Mouse (Mus musculus) limb, embryonic 15.5 days (tissue): ENCODE results near the gene Kcnn3. TPM values are rescaled to one million over a fixed set of nuclear protein-coding genes. Genes with fewer than 3 reads are reported as not detected.

Experiments
- ATAC-seq: fragments of 200-750 bp; cut with Nextera tagmentation; 2 replicates; pipeline ENCODE4 v1.8.0; 2017; ENCODE audit warnings: low read depth, moderate TSS enrichment; ENCODE audit not compliant: insufficient number of reproducible peaks, low FRiP score, low TSS enrichment
- H3K27ac ChIP-seq: fragments of 300-500 bp; sonication (generic); 2 replicates; pipeline ENCODE4 v1.5.1; 2015; ENCODE audit warnings: moderate library complexity, mild to moderate bottlenecking, inconsistent platforms
- H3K27me3 ChIP-seq: fragments of 300-500 bp; sonication (generic); 2 replicates; pipeline ENCODE4 v1.6.1; 2015; ENCODE audit warnings: inconsistent platforms
- H3K36me3 ChIP-seq: fragments of 300-500 bp; sonication (generic); 2 replicates; pipeline ENCODE4 v1.6.1; 2015; ENCODE audit warnings: inconsistent platforms
- H3K4me1 ChIP-seq: fragments of 300-500 bp; sonication (generic); 2 replicates; pipeline ENCODE4 v1.6.1; 2015; ENCODE audit warnings: inconsistent platforms
- H3K4me2 ChIP-seq: fragments of 300-500 bp; sonication (generic); 2 replicates; pipeline ENCODE4 v1.6.1; 2015; ENCODE audit warnings: mild to moderate bottlenecking, inconsistent platforms
- H3K4me3 ChIP-seq: fragments of 300-500 bp; sonication (generic); 2 replicates; pipeline ENCODE4 v1.5.1; 2015; ENCODE audit warnings: mild to moderate bottlenecking, inconsistent platforms
- H3K9ac ChIP-seq: fragments of 300-500 bp; sonication (generic); 2 replicates; pipeline ENCODE4 v1.6.1; 2015; ENCODE audit warnings: inconsistent platforms
- H3K9me3 ChIP-seq: fragments of 300-500 bp; sonication (generic); 2 replicates; pipeline ENCODE4 v1.6.1; 2016; ENCODE audit warnings: inconsistent platforms
- WGBS: fragments of 180-500 bp; shearing (Covaris S2); methylation state at CpG from one replicate; pipeline ENCODE4 v1.1.7; 2015; 5-methylcytosine and 5-hydroxymethylcytosine counted together
- polyA plus RNA-seq: library from polyadenylated mRNA; unstranded; fragments of >200 nt; fragmentation: Nextera tagmentation; extraction: Ambion mirVana; gene quantifications from 2 replicates; pipeline ENCODE4 v1.2.1, GENCODE M21; 2015

The Kcnn3 gene
- polyA plus RNA-seq, 1 experiment from 2014 or later = 4.7 TPM

DNA sequence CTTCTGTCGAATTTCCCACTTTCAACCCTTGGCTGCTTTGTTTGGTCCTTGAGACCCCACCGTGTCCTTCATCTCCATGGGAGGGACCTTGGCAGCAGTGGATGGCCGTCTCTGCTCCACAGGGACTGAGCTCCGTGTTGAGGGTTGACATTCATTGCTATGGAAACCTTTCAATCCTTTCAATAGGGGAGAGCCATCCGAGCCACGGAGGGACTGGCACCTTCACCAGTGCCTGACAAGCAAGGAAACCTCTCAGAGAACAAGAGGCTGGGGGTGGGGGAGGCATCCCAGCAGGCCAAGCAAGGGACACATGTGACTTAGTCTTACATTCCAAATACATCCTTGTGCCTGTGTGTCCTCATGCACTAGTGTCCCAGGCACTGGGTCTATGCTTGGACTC, 102.9 kb downstream of the Kcnn3 start:
- H3K27ac ChIP-seq = no peak overlapping the region
- 38% methylated on average over 6 of the region's 6 CpGs for WGBS
- no peak overlapping the region for H3K4me3 ChIP-seq

DNA sequence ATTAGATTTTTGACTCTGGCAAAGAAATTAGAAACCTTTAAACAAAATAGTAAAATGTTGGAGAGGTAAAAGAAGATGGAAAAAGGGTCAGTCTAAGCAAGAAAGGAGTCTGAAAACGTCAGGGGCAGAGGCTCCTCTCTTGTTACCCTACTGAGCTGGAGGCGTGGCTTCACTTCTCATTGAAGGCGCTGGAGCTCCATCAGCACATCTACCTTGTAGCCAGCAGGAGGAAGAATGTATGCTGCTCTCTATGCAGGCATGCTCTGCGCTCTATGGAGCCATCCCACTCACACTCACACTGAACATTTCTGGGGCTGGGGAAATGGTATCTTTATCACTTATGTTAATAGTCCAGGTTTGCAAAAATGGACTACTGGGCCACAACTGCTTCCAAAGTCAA, 103.6 kb downstream of the Kcnn3 start:
- H3K9me3 ChIP-seq = no peaks in the 10 kb centered on the region
- no peak overlapping the region for H3K4me2 ChIP-seq
- WGBS = 40% methylated on average over 4 of the region's 4 CpGs
- peaks cover 4% of the 10 kb centered on the region; the same call in 1 of the 2 replicates for H3K4me1 ChIP-seq
- ATAC-seq = no peak
- no peaks in the 10 kb centered on the region for H3K36me3 ChIP-seq
- H3K4me3 ChIP-seq = no peak overlapping the region
- H3K27ac ChIP-seq = no peak overlapping the region
- no peak overlapping the region for H3K9ac ChIP-seq
- no peaks in the 10 kb centered on the region for H3K27me3 ChIP-seq

More for the DNA sequence above, 102.9 kb downstream of the Kcnn3 start:
- H3K36me3 ChIP-seq = no peaks in the 10 kb centered on the region
- no peaks in the 10 kb centered on the region for H3K27me3 ChIP-seq
- H3K4me1 ChIP-seq = peaks cover 4% of the 10 kb centered on the region; the same call in 1 of the 2 replicates
- no peak for ATAC-seq
- no peak overlapping the region for H3K4me2 ChIP-seq
- no peak overlapping the region for H3K9ac ChIP-seq
- H3K9me3 ChIP-seq = no peaks in the 10 kb centered on the region

- no peak overlapping the region for H3K27ac ChIP-seq
- H3K4me1 ChIP-seq = peaks cover 4% of the 10 kb centered on the region; the same call in 1 of the 2 replicates
- H3K36me3 ChIP-seq = no peaks in the 10 kb centered on the region
- H3K27me3 ChIP-seq = no peaks in the 10 kb centered on the region
- no peak overlapping the region for H3K4me3 ChIP-seq
- H3K9me3 ChIP-seq = no peaks in the 10 kb centered on the region
- H3K9ac ChIP-seq = no peak overlapping the region
- no peak overlapping the region for H3K4me2 ChIP-seq
- no peak for ATAC-seq
- 60% methylated on average over 6 of the region's 6 CpGs for WGBS
These were observed 104.0 kb downstream of the Kcnn3 start for GRCm38 (mm10) chr3:89624001-89624400.

GRCm38 (mm10) chr3:89624814-89625445, 105.0 kb downstream of the Kcnn3 start:
- no peaks in the 10 kb centered on the region for H3K36me3 ChIP-seq
- H3K4me1 ChIP-seq = peaks cover 4% of the 10 kb centered on the region; the same call in 1 of the 2 replicates
- H3K4me3 ChIP-seq = no peak overlapping the region
- ATAC-seq = no peak
- no peak overlapping the region for H3K9ac ChIP-seq
- no peak overlapping the region for H3K27ac ChIP-seq
- 64% methylated on average over 5 of the region's 5 CpGs for WGBS
- H3K9me3 ChIP-seq = no peaks in the 10 kb centered on the region
- H3K27me3 ChIP-seq = no peaks in the 10 kb centered on the region
- H3K4me2 ChIP-seq = no peak overlapping the region

GRCm38 (mm10) chr3:89626556-89626955, 106.6 kb downstream of the Kcnn3 start:
- Histone ChIP-seq H3K27me3 (no peaks in the 10 kb centered on the region), H3K9me3 (no peaks in the 10 kb centered on the region), H3K4me2 (no peak overlapping the region), H3K27ac (no peak overlapping the region), H3K4me3 (no peak overlapping the region), H3K9ac (no peak overlapping the region), H3K36me3 (no peaks in the 10 kb centered on the region), H3K4me1 (peaks cover 6% of the 10 kb centered on the region; the same call in 1 of the 2 replicates)
- no peak for ATAC-seq
- WGBS = 43% methylated on average over 4 of the region's 4 CpGs

DNA sequence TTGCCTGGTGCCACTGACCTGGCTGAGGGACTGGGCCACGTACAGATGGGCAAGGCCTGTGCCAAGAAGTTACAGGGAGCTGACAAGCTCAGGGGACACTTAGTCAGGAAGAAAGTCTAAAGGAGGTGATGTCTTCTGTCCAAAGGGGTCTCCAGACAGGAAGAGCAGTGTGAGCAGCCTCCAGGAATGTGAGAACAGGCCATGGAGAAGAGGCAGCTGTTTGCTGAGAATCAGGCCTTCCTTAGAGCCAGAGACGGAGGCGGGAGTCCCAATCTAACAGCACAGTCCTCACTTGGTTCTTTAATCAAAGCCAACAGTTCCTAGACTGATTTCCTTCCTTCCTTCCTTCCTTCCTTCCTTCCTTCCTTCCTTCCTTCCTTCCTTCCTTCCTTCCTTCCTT, 109.8 kb downstream of the Kcnn3 start:
- H3K4me2 ChIP-seq = no peak overlapping the region
- WGBS = 72% methylated on average over 3 of the region's 3 CpGs
- H3K27ac ChIP-seq = no peak overlapping the region
- H3K4me3 ChIP-seq = no peak overlapping the region
- H3K9me3 ChIP-seq = no peaks in the 10 kb centered on the region
- ATAC-seq = no peak
- peaks cover 7% of the 10 kb centered on the region; the same call in 1 of the 2 replicates for H3K4me1 ChIP-seq
- no peaks in the 10 kb centered on the region for H3K36me3 ChIP-seq
- H3K9ac ChIP-seq = no peak overlapping the region
- no peaks in the 10 kb centered on the region for H3K27me3 ChIP-seq

GRCm38 (mm10) chr3:89631750-89632149, 111.8 kb downstream of the Kcnn3 start:
- no peak for ATAC-seq
- H3K36me3 ChIP-seq = no peaks in the 10 kb centered on the region
- H3K9ac ChIP-seq = no peak overlapping the region
- H3K27ac ChIP-seq = 0 out of 2 replicates have a peak overlapping the region, but pooled peaks have one; percentile 22
- WGBS = 54% methylated on average over 5 of the region's 5 CpGs
- peaks cover 3% of the 10 kb centered on the region; the same call in 1 of the 2 replicates for H3K4me1 ChIP-seq
- H3K27me3 ChIP-seq = no peaks in the 10 kb centered on the region
- H3K4me3 ChIP-seq = no peak overlapping the region
- H3K9me3 ChIP-seq = no peaks in the 10 kb centered on the region
- no peak overlapping the region for H3K4me2 ChIP-seq

GRCm38 (mm10) chr3:89633531-89633930, 113.6 kb downstream of the Kcnn3 start:
- no peak overlapping the region for H3K27ac ChIP-seq
- H3K27me3 ChIP-seq = no peaks in the 10 kb centered on the region
- H3K4me3 ChIP-seq = no peak overlapping the region
- H3K9ac ChIP-seq = no peak overlapping the region
- no peaks in the 10 kb centered on the region for H3K9me3 ChIP-seq
- no peak for ATAC-seq
- H3K4me1 ChIP-seq = peaks cover 3% of the 10 kb centered on the region; the same call in 1 of the 2 replicates
- no peaks in the 10 kb centered on the region for H3K36me3 ChIP-seq
- no peak overlapping the region for H3K4me2 ChIP-seq
- 78% methylated on average over 6 of the region's 6 CpGs for WGBS

DNA sequence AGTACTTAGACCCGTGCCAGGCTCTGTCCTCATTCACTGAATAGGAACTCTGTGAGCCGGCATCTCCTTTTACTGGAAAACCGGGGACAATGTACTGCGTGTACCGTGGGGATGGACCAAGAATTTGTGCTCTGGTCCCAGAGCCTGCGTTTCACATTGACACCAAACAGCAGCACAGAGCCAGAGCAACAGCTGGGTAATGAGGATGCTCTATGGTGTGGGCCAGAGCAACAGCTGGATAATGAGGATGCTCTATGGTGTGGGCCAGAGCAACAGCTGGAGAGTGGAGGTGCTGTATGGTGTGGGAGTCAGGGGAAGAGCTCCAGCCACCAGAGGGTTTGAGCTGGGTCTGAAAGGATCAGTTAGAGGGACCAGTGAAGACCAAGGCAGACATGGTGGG, 114.0 kb downstream of the Kcnn3 start:
- Histone ChIP-seq H3K9ac (no peak overlapping the region), H3K27ac (no peak overlapping the region), H3K4me3 (no peak overlapping the region), H3K9me3 (no peaks in the 10 kb centered on the region), H3K36me3 (no peaks in the 10 kb centered on the region), H3K4me2 (no peak overlapping the region), H3K27me3 (no peaks in the 10 kb centered on the region), H3K4me1 (peaks cover 3% of the 10 kb centered on the region; the same call in 1 of the 2 replicates)
- ATAC-seq = no peak
- 86% methylated on average over 6 of the region's 6 CpGs for WGBS

DNA sequence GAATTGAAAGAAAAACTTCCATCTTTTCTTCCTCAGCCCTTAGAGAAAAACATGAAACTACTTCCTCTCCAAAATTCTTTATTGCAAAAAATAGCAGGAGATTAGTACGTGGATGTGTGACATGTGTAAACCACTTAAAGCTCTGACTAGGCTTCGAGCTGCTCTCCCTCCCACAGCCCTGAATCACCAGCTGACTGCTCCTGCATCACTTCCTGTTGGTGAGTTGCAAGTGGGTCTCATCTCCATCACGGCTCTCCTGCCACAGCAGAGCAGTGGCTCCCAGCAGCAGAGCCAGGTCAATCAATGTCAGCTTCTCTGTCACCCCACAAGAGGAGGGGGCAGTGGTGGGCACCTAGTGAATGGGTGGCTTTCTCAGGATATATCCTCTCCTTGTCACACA, 120.8 kb downstream of the Kcnn3 start:
- Histone ChIP-seq H3K36me3 (no peaks in the 10 kb centered on the region), H3K27me3 (no peaks in the 10 kb centered on the region), H3K9ac (no peak overlapping the region), H3K4me2 (no peak overlapping the region), H3K9me3 (no peaks in the 10 kb centered on the region), H3K4me3 (no peak overlapping the region), H3K4me1 (no peaks in the 10 kb centered on the region), H3K27ac (no peak overlapping the region)
- ATAC-seq = no peak
- WGBS = 36% methylated on average over 3 of the region's 3 CpGs

- Histone ChIP-seq H3K4me3 (no peak overlapping the region), H3K9ac (no peak overlapping the region), H3K4me1 (peaks cover 19% of the 10 kb centered on the region), H3K9me3 (no peaks in the 10 kb centered on the region), H3K27me3 (no peaks in the 10 kb centered on the region), H3K4me2 (no peak overlapping the region), H3K36me3 (no peaks in the 10 kb centered on the region), H3K27ac (no peak overlapping the region)
- no peak for ATAC-seq
- 64% methylated on average over 8 of the region's 8 CpGs for WGBS
These were observed 123.4 kb downstream of the Kcnn3 start for GRCm38 (mm10) chr3:89643391-89643790.

GRCm38 (mm10) chr3:89646813-89647255, 126.9 kb downstream of the Kcnn3 start:
- Histone ChIP-seq H3K27me3 (no peaks in the 10 kb centered on the region), H3K4me1 (peaks cover 21% of the 10 kb centered on the region), H3K27ac (peak overlapping the region; percentile 72), H3K9ac (no peak overlapping the region), H3K4me2 (no peak overlapping the region), H3K36me3 (no peaks in the 10 kb centered on the region), H3K4me3 (no peak overlapping the region), H3K9me3 (no peaks in the 10 kb centered on the region)
- ATAC-seq = no peak
- 38% methylated on average over 5 of the region's 5 CpGs for WGBS
